Mouse (Mus musculus) heart, adult 2 months (tissue): ENCODE data around the gene Tcf7l1. TPM values are rescaled to one million over a fixed set of nuclear protein-coding genes. Genes with fewer than 3 reads are reported as not detected.
A peak's percentile ranks its signal among the peaks of the same experiment; 100 is the strongest.

ENCODE experiments used
- DNase-seq, 2 experiments: peaks; one replicate each; pipeline ENCODE4 v3.0.0; 2021
- H3K27ac ChIP-seq: fragments of 200-600 bp; 2 replicates; pipeline ENCODE4 v1.8.1; 2022
- H3K27me3 ChIP-seq: fragments of 200-500 bp; 2 replicates; pipeline ENCODE4 v1.6.1; 2012; ENCODE audit warnings: mild to moderate bottlenecking, low read length, inconsistent platforms, mixed read lengths; ENCODE audit not compliant: control insufficient read depth, insufficient read depth
- H3K36me3 ChIP-seq: fragments of 200-500 bp; 2 replicates; pipeline ENCODE4 v1.6.1; 2012; ENCODE audit warnings: low read length, inconsistent platforms; ENCODE audit not compliant: control insufficient read depth, insufficient read depth
- H3K4me1 ChIP-seq: fragments of 200-500 bp; 2 replicates; pipeline ENCODE4 v1.6.1; 2011; ENCODE audit warnings: low read length; ENCODE audit not compliant: control insufficient read depth, insufficient read depth
- H3K4me3 ChIP-seq: fragments of 200-600 bp; 2 replicates; pipeline ENCODE4 v1.8.1; 2022
- H3K79me2 ChIP-seq: fragments of 200-500 bp; replicated peaks from 2 replicates; pipeline ENCODE4 v1.6.1; 2012; ENCODE audit warnings: mild to moderate bottlenecking, inconsistent platforms, low read length, moderate library complexity, mixed read lengths; ENCODE audit not compliant: control insufficient read depth, insufficient read depth
- H3K9ac ChIP-seq: fragments of 200-500 bp; 2 replicates; pipeline ENCODE4 v1.6.1; 2012; ENCODE audit warnings: low read depth, mild to moderate bottlenecking, control low read depth, inconsistent platforms, low read length, mixed read lengths
- CTCF ChIP-seq: fragments of 200-600 bp; IDR thresholded peaks from 2 replicates; pipeline ENCODE4 v1.8.1; 2022; ENCODE audit warnings: antibody characterized with exemption, mild to moderate bottlenecking, moderate library complexity
- EP300 ChIP-seq: fragments of 200-500 bp; IDR thresholded peaks from 2 replicates; pipeline ENCODE4 v1.6.1; 2011; ENCODE audit warnings: low read depth, low read length, control low read depth; ENCODE audit not compliant: insufficient read depth
- POLR2A ChIP-seq: fragments of 200-500 bp; IDR thresholded peaks from 2 replicates; pipeline ENCODE4 v1.6.1; 2011; ENCODE audit warnings: mild to moderate bottlenecking, low read depth, low read length, control low read depth; ENCODE audit not compliant: insufficient read depth
- WGBS: fragments of 180-500 bp; shearing (Covaris S2); methylation state at CpG from one replicate; pipeline ENCODE4 v1.1.7; 2018; 5-methylcytosine and 5-hydroxymethylcytosine counted together
- intact Hi-C: fragments of 180-260 bp; cut with DNase I; formaldehyde crosslinking; loops from one replicate; pipeline ENCODE4 v1.15.1; 2025
- polyA plus RNA-seq: library from polyadenylated mRNA; depleted of rRNA; stranded (reverse); fragments of >200 nt; gene quantifications from 2 replicates; pipeline ENCODE4 v1.2.3, GENCODE M21; 2012
- total RNA-seq, 2 experiments: library from RNA; stranded (reverse); gene quantifications; 2 replicates each; pipeline ENCODE4 v1.2.3; 2021

The Tcf7l1 gene
- total and polyA plus RNA-seq, 3 experiments: 8.8 to 17.7 (median 10.0) TPM

DNA sequence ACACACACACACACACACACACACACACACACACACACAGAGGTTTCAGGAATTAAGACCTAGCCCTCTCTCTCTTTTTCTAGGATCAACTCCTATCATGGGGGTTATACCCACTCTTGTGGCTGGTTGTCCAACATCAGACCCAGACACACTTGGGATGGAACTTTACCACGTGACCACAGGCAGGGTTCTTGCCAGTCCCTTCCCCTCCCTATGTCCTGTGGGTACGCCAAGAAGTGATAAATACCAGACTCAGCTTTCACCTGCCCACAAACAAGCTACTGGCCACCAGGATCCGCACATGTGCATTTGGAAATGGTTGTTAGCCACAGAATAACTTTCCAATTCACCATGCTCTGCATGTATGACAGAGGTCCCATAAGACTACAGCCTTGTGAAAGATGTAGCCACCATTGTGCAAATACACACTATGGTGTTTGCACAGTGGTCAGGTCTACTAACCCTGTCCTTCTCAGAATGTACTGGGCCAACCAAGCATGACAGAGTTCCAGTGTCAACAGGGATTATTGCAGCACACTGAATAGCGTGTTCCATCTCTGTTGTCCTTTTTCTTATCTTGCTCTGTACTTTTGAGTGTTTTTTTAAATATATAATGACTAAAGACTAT lies 20.6 kb upstream of the Tcf7l1 start:
- Histone ChIP-seq H3K4me3 (no peak overlapping the region), H3K4me1 (no peaks in the 10 kb centered on the region), H3K27ac (no peak overlapping the region), H3K9ac (no peak overlapping the region), H3K36me3 (no peaks in the 10 kb centered on the region), H3K27me3 (no peaks in the 10 kb centered on the region), H3K79me2 (no peaks in the 10 kb centered on the region)
- 62% methylated on average over 4 of the region's 4 CpGs for WGBS
- no peak for DNase-seq
- intact Hi-C loops: no loop called here
- no peak for TF ChIP-seq CTCF
- no peak for TF ChIP-seq POLR2A
- no peak for TF ChIP-seq EP300

GRCm38 (mm10) chr6:72808342-72808741 lies 19.3 kb upstream of the Tcf7l1 start:
- H3K4me1 ChIP-seq: no peaks in the 10 kb centered on the region
- no peak overlapping the region for H3K4me3 ChIP-seq
- TF ChIP-seq POLR2A (no peak), EP300 (no peak), CTCF (no peak)
- no peaks in the 10 kb centered on the region for H3K36me3 ChIP-seq
- 60% methylated on average over 3 of the region's 3 CpGs for WGBS
- no peaks in the 10 kb centered on the region for H3K27me3 ChIP-seq
- intact Hi-C loops: no loop called here
- H3K79me2 ChIP-seq: no peaks in the 10 kb centered on the region
- no peak for DNase-seq
- H3K9ac ChIP-seq: no peak overlapping the region
- H3K27ac ChIP-seq: no peak overlapping the region

DNA sequence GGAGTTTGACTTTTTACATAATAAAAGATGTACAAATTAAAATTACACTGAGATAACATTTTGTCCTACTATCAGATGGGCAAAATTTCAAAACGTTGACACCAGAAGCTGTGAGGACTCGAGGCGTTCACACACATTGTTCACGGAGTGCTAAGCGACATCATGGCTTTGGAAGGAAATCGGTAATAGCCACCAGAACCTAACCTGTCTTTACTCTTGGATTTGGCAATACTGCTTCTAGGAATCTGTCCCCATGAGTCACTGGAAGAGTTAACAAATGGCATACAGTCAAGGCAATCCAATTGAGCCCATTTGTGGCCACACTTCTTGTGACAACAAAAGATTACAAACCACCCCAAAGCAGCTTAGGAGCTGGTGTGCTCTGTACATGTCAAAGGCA lies 14.6 kb upstream of the Tcf7l1 start:
- DNase-seq: no peak
- Histone ChIP-seq H3K9ac (no peak overlapping the region), H3K27me3 (no peaks in the 10 kb centered on the region), H3K4me1 (no peaks in the 10 kb centered on the region), H3K27ac (no peak overlapping the region), H3K79me2 (no peaks in the 10 kb centered on the region), H3K36me3 (no peaks in the 10 kb centered on the region), H3K4me3 (no peak overlapping the region)
- 57% methylated on average over 6 of the region's 6 CpGs for WGBS
- intact Hi-C loops: no loop called here
- no peak for TF ChIP-seq CTCF
- TF ChIP-seq POLR2A: no peak
- TF ChIP-seq EP300: no peak

GRCm38 (mm10) chr6:72802119-72802518 lies 13.1 kb upstream of the Tcf7l1 start:
- no peak overlapping the region for H3K9ac ChIP-seq
- TF ChIP-seq CTCF (no peak), EP300 (no peak), POLR2A (no peak)
- no peak overlapping the region for H3K27ac ChIP-seq
- H3K4me3 ChIP-seq: no peak overlapping the region
- no peaks in the 10 kb centered on the region for H3K4me1 ChIP-seq
- H3K27me3 ChIP-seq: no peaks in the 10 kb centered on the region
- intact Hi-C loops: no loop called here
- H3K36me3 ChIP-seq: no peaks in the 10 kb centered on the region
- no peaks in the 10 kb centered on the region for H3K79me2 ChIP-seq
- 71% methylated on average over 6 of the region's 6 CpGs for WGBS
- DNase-seq: peak in 1 of 2 experiments; percentile 51

DNA sequence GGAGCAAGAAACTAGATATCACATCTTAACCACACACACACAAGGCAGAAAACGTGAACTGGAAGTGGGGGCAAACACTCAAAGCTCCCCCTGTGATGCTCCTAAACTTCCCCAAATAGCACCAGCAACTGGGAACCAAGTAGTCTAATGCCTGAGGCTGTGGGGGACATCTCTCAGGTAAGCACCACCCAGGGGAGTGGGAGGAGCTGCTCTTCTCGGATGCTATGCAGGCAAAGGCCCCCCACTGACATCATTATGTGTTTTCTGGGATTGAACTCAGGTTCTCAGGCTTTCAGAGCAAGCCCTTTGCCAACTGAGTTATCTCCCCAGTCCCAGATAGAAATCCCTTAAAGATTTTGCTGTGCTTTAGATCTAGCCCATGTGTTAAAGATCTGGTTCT lies 11.6 kb upstream of the Tcf7l1 start:
- no peak for TF ChIP-seq POLR2A
- no peak for TF ChIP-seq EP300
- Histone ChIP-seq H3K9ac (no peak overlapping the region), H3K4me1 (no peaks in the 10 kb centered on the region), H3K36me3 (no peaks in the 10 kb centered on the region), H3K4me3 (no peak overlapping the region), H3K79me2 (no peaks in the 10 kb centered on the region), H3K27ac (no peak overlapping the region), H3K27me3 (no peaks in the 10 kb centered on the region)
- 54% methylated on average over 2 of the region's 2 CpGs for WGBS
- intact Hi-C loops: no loop called here
- no peak for DNase-seq

GRCm38 (mm10) chr6:72797763-72798162 lies 8.7 kb upstream of the Tcf7l1 start:
- Histone ChIP-seq H3K4me3 (no peak overlapping the region), H3K27ac (no peak overlapping the region), H3K4me1 (no peaks in the 10 kb centered on the region), H3K27me3 (no peaks in the 10 kb centered on the region), H3K9ac (no peak overlapping the region), H3K36me3 (no peaks in the 10 kb centered on the region), H3K79me2 (no peaks in the 10 kb centered on the region)
- TF ChIP-seq POLR2A (no peak), CTCF (peak; percentile 44)
- intact Hi-C loops: no loop called here
- no peak for DNase-seq

GRCm38 (mm10) chr6:72795444-72795843 lies 6.4 kb upstream of the Tcf7l1 start:
- Histone ChIP-seq H3K4me1 (no peaks in the 10 kb centered on the region), H3K36me3 (no peaks in the 10 kb centered on the region), H3K79me2 (no peaks in the 10 kb centered on the region), H3K27me3 (no peaks in the 10 kb centered on the region), H3K9ac (no peak overlapping the region), H3K4me3 (no peak overlapping the region), H3K27ac (no peak overlapping the region)
- intact Hi-C loops: no loop called here
- no peak for DNase-seq
- no peak for TF ChIP-seq EP300
- TF ChIP-seq POLR2A: no peak
- TF ChIP-seq CTCF: no peak
- 69% methylated on average over 16 of the region's 16 CpGs for WGBS
